Mouse (Mus musculus) G1E (cell line): ENCODE measurements at regions not wholly inside any gene's neighbourhood (a gene's known extent, or its start where the extent isn't known, plus 50 kb on each side); places are given as distances from the start of the nearest gene placed in this dataset.

ENCODE experiments used
- CTCF ChIP-seq: IDR thresholded peaks from 2 replicates; pipeline ENCODE4 v1.5.1; 2012; ENCODE audit warnings: low read depth, low read length, inconsistent platforms, mixed read lengths
- GATA1 ChIP-seq: IDR thresholded peaks from 2 replicates; pipeline ENCODE4 v1.6.1; 2012; ENCODE audit warnings: borderline replicate concordance, low read length, inconsistent platforms, mixed read lengths
- GATA2 ChIP-seq: IDR thresholded peaks from 2 replicates; pipeline ENCODE4 v1.6.1; 2012; ENCODE audit warnings: low read depth, low read length, inconsistent platforms, borderline replicate concordance
- TAL1 ChIP-seq: conservative IDR thresholded peaks from 2 replicates; pipeline ENCODE4 v1.6.1; 2012; ENCODE audit warnings: low read depth, low read length, inconsistent platforms, mixed read lengths

- TF ChIP-seq CTCF: no peak
- no peak for TF ChIP-seq GATA1
- TF ChIP-seq GATA2: no peak
- TF ChIP-seq TAL1: no peak
Observed at GRCm38 (mm10) chr1:88988011-88988695, 82.1 kb upstream of the Sh3bp4 start.
